Mouse (Mus musculus) layer of hippocampus, adult 9-10 months (tissue): Measurements from ENCODE around the gene Ttc7.

Source experiments
- DNase-seq: peaks from one replicate; pipeline ENCODE4 v3.0.0; 2022; ENCODE audit warnings: low spot score

Gene Ttc7

GRCm38 (mm10) chr17:87282706-87283053 is at the start of gene Ttc7:
Gene Ttc7 (plus strand): TSS chr17:87282886.
- DNase-seq: peak; percentile 65

GRCm38 (mm10) chr17:87235019-87235418 is 47.7 kb upstream of the Ttc7 start:
- DNase-seq: no peak

- no peak for DNase-seq
Observed at GRCm38 (mm10) chr17:87236725-87237650, 45.7 kb upstream of the Ttc7 start.

- no peak for DNase-seq
Observed at GRCm38 (mm10) chr17:87237826-87238225, 44.9 kb upstream of the Ttc7 start.

GRCm38 (mm10) chr17:87246103-87246502 is 36.6 kb upstream of the Ttc7 start:
- no peak for DNase-seq

- DNase-seq: no peak
Observed at GRCm38 (mm10) chr17:87254384-87254783, 28.3 kb upstream of the Ttc7 start.

GRCm38 (mm10) chr17:87255672-87256071 is 27.0 kb upstream of the Ttc7 start:
- no peak for DNase-seq

- DNase-seq: no peak
Observed at GRCm38 (mm10) chr17:87263401-87263800, 19.3 kb upstream of the Ttc7 start.

GRCm38 (mm10) chr17:87264054-87264830 is 18.4 kb upstream of the Ttc7 start:
- DNase-seq: no peak

- DNase-seq: no peak
Observed at GRCm38 (mm10) chr17:87264927-87265791, 17.5 kb upstream of the Ttc7 start.

GRCm38 (mm10) chr17:87265792-87266186 is 16.9 kb upstream of the Ttc7 start, which contains the start of gene Mcfd2:
Gene Mcfd2 (minus strand): TSS chr17:87265935.
- DNase-seq: peak; percentile 63

- DNase-seq: no peak
Observed at GRCm38 (mm10) chr17:87269454-87269853, 13.2 kb upstream of the Ttc7 start.

GRCm38 (mm10) chr17:87275363-87276341 is 7.0 kb upstream of the Ttc7 start:
- no peak for DNase-seq

- DNase-seq: peak; percentile 63
Observed at GRCm38 (mm10) chr17:87282007-87282705, 530 bp upstream of the Ttc7 start.

- DNase-seq: no peak
Observed at GRCm38 (mm10) chr17:87283055-87283754, 519 bp downstream of the Ttc7 start.

GRCm38 (mm10) chr17:87283755-87284481 is 1.2 kb downstream of the Ttc7 start:
- DNase-seq: no peak

- no peak for DNase-seq
Observed at GRCm38 (mm10) chr17:87284482-87285040, 1.9 kb downstream of the Ttc7 start.

- no peak for DNase-seq
Observed at GRCm38 (mm10) chr17:87285731-87286465, 3.2 kb downstream of the Ttc7 start.
